In the genomic region with DNA sequence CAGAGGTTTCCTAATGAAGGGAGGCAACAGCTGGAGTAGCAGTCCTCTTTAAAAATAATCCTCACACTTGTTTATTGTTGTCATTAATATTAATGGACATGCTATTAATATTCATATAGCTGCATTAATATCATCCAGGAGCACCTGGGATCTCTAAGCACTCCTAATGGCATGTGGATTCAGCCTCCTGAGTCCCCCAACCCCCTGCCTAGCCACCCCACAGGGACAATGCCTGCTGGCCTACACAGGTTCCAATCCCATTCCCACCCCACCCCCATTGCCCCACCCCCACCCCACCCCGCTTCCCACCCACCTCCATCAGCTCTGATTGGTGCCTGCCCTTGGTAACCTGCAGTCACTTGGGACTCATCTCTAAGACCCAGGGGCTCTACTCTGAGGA, we compare ENCODE assay signal across 25 mouse cellular contexts. TPM values are rescaled to one million over a fixed set of nuclear protein-coding genes. Genes with fewer than 3 reads are reported as not detected.
"Had no signal": no experiment of that assay in that cellular context is flagged by ENCODE, and none has a peak within 500 bp of the region (broad histone marks: within the 10 kb centered on the region; RNA-seq: fewer than 3 reads in every experiment).

No protein-coding gene starts in this region.

- H3K9me3 ChIP-seq: liver, embryonic 13.5 days; neural tube, embryonic 12.5 days had no signal

- H3K36me3 ChIP-seq: liver, embryonic 13.5 days; neural tube, embryonic 12.5 days had no signal

- H3K9ac ChIP-seq: liver, embryonic 13.5 days; neural tube, embryonic 12.5 days had no signal

- H3K4me3 ChIP-seq: left cerebral cortex, adult 2 months; liver, embryonic 13.5 days; neural tube, embryonic 12.5 days had no signal

- H3K4me2 ChIP-seq: liver, embryonic 13.5 days; neural tube, embryonic 12.5 days had no signal

- ATAC-seq: intestine, embryonic 16.5 days had no signal

- DNase-seq: kidney, adult 18-20 months; kidney, adult 9 months; kidney, postnatal 25 days; layer of hippocampus, postnatal 36 days; liver, embryonic 13.5 days; lung, adult 2 months; lung, postnatal 14 days; lung, postnatal 4 days; thymus, adult 18-20 months; thymus, postnatal 36 days had no signal

- H3K27ac ChIP-seq: kidney, postnatal 0 days; left cerebral cortex, adult 2 months; liver, embryonic 13.5 days; neural tube, embryonic 12.5 days had no signal

RNA-seq across cellular contexts. Expression of a gene that starts 6.0 kb away (rescaled TPM):
- total RNA-seq: liver, adult 2 months; megakaryocyte, adult 5-6 weeks had no signal
- polyA plus RNA-seq: intestine, embryonic 16.5 days; kidney, postnatal 0 days; limb, embryonic 11.5 days; limb, embryonic 14.5 days; liver, adult 2 months; liver, embryonic 13.5 days; liver, embryonic 16.5 days; lung, adult 2 months; lung, embryonic 16.5 days; small intestine, adult 2 months; spleen, adult 2 months; stomach, embryonic 16.5 days; testis, adult 2 months; urinary bladder, adult 2 months had no signal

RNA-seq across cellular contexts. Expression of a gene that starts 40.0 kb away (rescaled TPM):
- total RNA-seq: liver, adult 2 months; megakaryocyte, adult 5-6 weeks had no signal
- polyA plus RNA-seq: liver, adult 2 months; liver, embryonic 13.5 days; liver, embryonic 16.5 days had no signal
